Mouse (Mus musculus) limb, embryonic 11.5 days (tissue): ENCODE results near the gene Ccl1. TPM values are rescaled to one million over a fixed set of nuclear protein-coding genes. Genes with fewer than 3 reads are reported as not detected.
A peak's percentile ranks its signal among the peaks of the same experiment; 100 is the strongest.

Experiments
- ATAC-seq: fragments of 200-750 bp; cut with Nextera tagmentation; 2 replicates; pipeline ENCODE4 v1.8.0; 2017; ENCODE audit warnings: low read depth; ENCODE audit not compliant: insufficient number of reproducible peaks, low FRiP score, low TSS enrichment
- DNase-seq: peaks from one replicate; pipeline ENCODE4 v3.0.0-alpha.2; 2015; ENCODE audit warnings: low spot score
- H3K27ac ChIP-seq: fragments of 300-500 bp; sonication (generic); replicated peaks from 2 replicates; pipeline ENCODE4 v1.5.1; 2014; ENCODE audit warnings: low read depth, mild to moderate bottlenecking, low read length
- H3K27me3 ChIP-seq: fragments of 300-500 bp; sonication (generic); 2 replicates; pipeline ENCODE4 v1.6.1; 2014; ENCODE audit warnings: mild to moderate bottlenecking, low read length, mixed read lengths; ENCODE audit not compliant: control insufficient read depth, insufficient read depth
- H3K36me3 ChIP-seq: fragments of 300-500 bp; sonication (generic); 2 replicates; pipeline ENCODE4 v1.6.1; 2014; ENCODE audit warnings: mild to moderate bottlenecking, low read length, moderate library complexity, mixed read lengths; ENCODE audit not compliant: control insufficient read depth, insufficient read depth
- H3K4me1 ChIP-seq: fragments of 300-500 bp; sonication (generic); 2 replicates; pipeline ENCODE4 v1.6.1; 2014; ENCODE audit warnings: low read length, mixed read lengths; ENCODE audit not compliant: control insufficient read depth, insufficient read depth
- H3K4me2 ChIP-seq: fragments of 300-500 bp; sonication (generic); 2 replicates; pipeline ENCODE4 v1.6.1; 2014; ENCODE audit warnings: low read depth, mild to moderate bottlenecking, moderate library complexity; ENCODE audit not compliant: severe bottlenecking
- H3K4me3 ChIP-seq: fragments of 300-500 bp; sonication (generic); 2 replicates; pipeline ENCODE4 v1.5.1; 2014; ENCODE audit warnings: low read depth, low read length
- H3K9ac ChIP-seq: fragments of 300-500 bp; sonication (generic); 2 replicates; pipeline ENCODE4 v1.6.1; 2014; ENCODE audit warnings: mild to moderate bottlenecking, low read length
- H3K9me3 ChIP-seq: fragments of 300-500 bp; sonication (generic); 2 replicates; pipeline ENCODE4 v1.6.1; 2016; ENCODE audit warnings: low read length; ENCODE audit not compliant: control insufficient read depth
- WGBS: fragments of 180-500 bp; shearing (Covaris S2); extraction: QIAGEN DNeasy Blood & Tissue Kit; methylation state at CpG from one replicate; pipeline ENCODE4 v1.1.7; 2014; 5-methylcytosine and 5-hydroxymethylcytosine counted together
- polyA plus RNA-seq: library from polyadenylated mRNA; unstranded; fragments of >200 nt; fragmentation: Nextera tagmentation; extraction: Ambion mirVana; gene quantifications from 2 replicates; pipeline ENCODE4 v1.2.1, GENCODE M21; 2014

Ccl1 gene
- polyA plus RNA-seq, result not detected in 2 replicates

GRCm38 (mm10) chr11:82305590-82305989, at the start of gene Ccl1:
Gene Ccl1 (minus strand): TSS chr11:82305690.
- Histone ChIP-seq H3K4me1 (no peaks in the 10 kb centered on the region), H3K9ac (no peak within 1 kb of the TSS), H3K9me3 (no peaks in the 10 kb centered on the region), H3K4me3 (no peak within 1 kb of the TSS), H3K36me3 (no peaks in the 10 kb centered on the region), H3K4me2 (no peak within 1 kb of the TSS), H3K27me3 (no peaks in the 10 kb centered on the region), H3K27ac (no peak within 1 kb of the TSS)
- no peak for DNase-seq
- 81% methylated on average over 4 of the region's 4 CpGs for WGBS
- no peak for ATAC-seq

- WGBS, result 85% methylated on average over 10 of the region's 10 CpGs
- H3K27ac ChIP-seq, result no peak overlapping the region
- no peaks in the 10 kb centered on the region for H3K36me3 ChIP-seq
- H3K27me3 ChIP-seq, result no peaks in the 10 kb centered on the region
- DNase-seq (no peak), ATAC-seq (no peak)
- H3K9me3 ChIP-seq, result no peaks in the 10 kb centered on the region
- H3K4me2 ChIP-seq, result no peak overlapping the region
- H3K9ac ChIP-seq, result no peak overlapping the region
- H3K4me1 ChIP-seq, result no peaks in the 10 kb centered on the region
- H3K4me3 ChIP-seq, result no peak overlapping the region
These were observed 45.5 kb upstream of the Ccl1 start for GRCm38 (mm10) chr11:82351039-82351438.

- Histone ChIP-seq H3K27me3 (no peaks in the 10 kb centered on the region), H3K9ac (no peak overlapping the region), H3K4me3 (no peak overlapping the region), H3K9me3 (no peaks in the 10 kb centered on the region), H3K4me1 (peaks cover 7% of the 10 kb centered on the region; the same call in 1 of the 2 replicates), H3K36me3 (no peaks in the 10 kb centered on the region), H3K4me2 (no peak overlapping the region), H3K27ac (no peak overlapping the region)
- DNase-seq (no peak), ATAC-seq (no peak)
- WGBS, result 52% methylated on average over 2 of the region's 2 CpGs
These were observed 35.4 kb upstream of the Ccl1 start for GRCm38 (mm10) chr11:82340900-82341299.

GRCm38 (mm10) chr11:82340416-82340815, 34.9 kb upstream of the Ccl1 start:
- H3K4me2 ChIP-seq, result no peak overlapping the region
- H3K9ac ChIP-seq, result no peak overlapping the region
- DNase-seq, result peak; percentile 29
- WGBS, result 37% methylated on average over 6 of the region's 6 CpGs
- H3K36me3 ChIP-seq, result no peaks in the 10 kb centered on the region
- H3K4me3 ChIP-seq, result no peak overlapping the region
- no peaks in the 10 kb centered on the region for H3K9me3 ChIP-seq
- H3K4me1 ChIP-seq, result peaks cover 7% of the 10 kb centered on the region; the same call in 1 of the 2 replicates
- H3K27me3 ChIP-seq, result no peaks in the 10 kb centered on the region
- H3K27ac ChIP-seq, result no peak overlapping the region
- ATAC-seq, result no peak

GRCm38 (mm10) chr11:82339921-82340401, 34.5 kb upstream of the Ccl1 start:
- Histone ChIP-seq H3K4me2 (no peak overlapping the region), H3K9ac (no peak overlapping the region), H3K36me3 (no peaks in the 10 kb centered on the region), H3K4me1 (peaks cover 7% of the 10 kb centered on the region; the same call in 1 of the 2 replicates), H3K27me3 (no peaks in the 10 kb centered on the region), H3K9me3 (no peaks in the 10 kb centered on the region), H3K27ac (no peak overlapping the region), H3K4me3 (no peak overlapping the region)
- no peak for DNase-seq
- no peak for ATAC-seq
- WGBS, result 13% methylated on average over 7 of the region's 7 CpGs

GRCm38 (mm10) chr11:82313153-82313552, 7.7 kb upstream of the Ccl1 start:
- Histone ChIP-seq H3K4me3 (no peak overlapping the region), H3K9me3 (no peaks in the 10 kb centered on the region), H3K27me3 (no peaks in the 10 kb centered on the region), H3K9ac (no peak overlapping the region), H3K4me1 (no peaks in the 10 kb centered on the region), H3K36me3 (no peaks in the 10 kb centered on the region), H3K27ac (no peak overlapping the region), H3K4me2 (no peak overlapping the region)
- WGBS, result 47% methylated on average over 7 of the region's 7 CpGs
- peak; percentile 78 for DNase-seq
- no peak for ATAC-seq

GRCm38 (mm10) chr11:82310336-82311045, 5.0 kb upstream of the Ccl1 start:
- Histone ChIP-seq H3K9ac (no peak overlapping the region), H3K9me3 (no peaks in the 10 kb centered on the region), H3K4me2 (no peak overlapping the region), H3K4me3 (no peak overlapping the region), H3K27me3 (no peaks in the 10 kb centered on the region), H3K36me3 (no peaks in the 10 kb centered on the region), H3K27ac (no peak overlapping the region), H3K4me1 (no peaks in the 10 kb centered on the region)
- ATAC-seq, result no peak
- no peak for DNase-seq
- 20% methylated on average over 12 of the region's 12 CpGs for WGBS

- no peak overlapping the region for H3K4me3 ChIP-seq
- H3K27me3 ChIP-seq, result no peaks in the 10 kb centered on the region
- H3K4me2 ChIP-seq, result no peak overlapping the region
- no peaks in the 10 kb centered on the region for H3K36me3 ChIP-seq
- H3K4me1 ChIP-seq, result no peaks in the 10 kb centered on the region
- H3K9me3 ChIP-seq, result no peaks in the 10 kb centered on the region
- DNase-seq, result no peak
- H3K9ac ChIP-seq, result no peak overlapping the region
- 83% methylated on average over 4 of the region's 4 CpGs for WGBS
- ATAC-seq, result no peak
- no peak overlapping the region for H3K27ac ChIP-seq
These were observed 7.6 kb downstream of the Ccl1 start for GRCm38 (mm10) chr11:82297895-82298294.

- DNase-seq (no peak), ATAC-seq (no peak)
- no peak overlapping the region for H3K9ac ChIP-seq
- no peak overlapping the region for H3K4me3 ChIP-seq
- no peaks in the 10 kb centered on the region for H3K4me1 ChIP-seq
- H3K27ac ChIP-seq, result no peak overlapping the region
- no peaks in the 10 kb centered on the region for H3K9me3 ChIP-seq
- H3K4me2 ChIP-seq, result no peak overlapping the region
- H3K27me3 ChIP-seq, result no peaks in the 10 kb centered on the region
- no peaks in the 10 kb centered on the region for H3K36me3 ChIP-seq
These were observed 14.6 kb downstream of the Ccl1 start for GRCm38 (mm10) chr11:82290841-82291240.
